Mouse (Mus musculus): ENCODE results near the gene Zfp119a.

- no peak for TF ChIP-seq CTCF (IDR thresholded peaks at IDR 0.05; ENCODE audit: insufficient read depth, low read length)
- no peak for TF ChIP-seq POLR2A (IDR thresholded peaks at IDR 0.05; ENCODE audit: borderline replicate concordance, extremely low read depth, low read depth, low read length)
Observed at GRCm38 (mm10) chr17:55903087-55903486, 24.4 kb upstream of the Zfp119a start.
